Comparison of ENCODE assay signal across 11 mouse cellular contexts in genomic region chr2:27799018-27799417, GRCm38 (mm10).
DNase-seq lines count a peak whose midpoint lies in the region; ATAC-seq lines count a peak whose summit lies in the region.
"Had no signal": no experiment of that assay in that cellular context is flagged by ENCODE, and none has a peak within 500 bp of the region (broad histone marks: within the 10 kb centered on the region; RNA-seq: fewer than 3 reads in every experiment).

No protein-coding gene starts in this region.

- 0 out of 2 replicates have a peak overlapping the region, but pooled peaks have one; percentile 15 for H3K27ac ChIP-seq in neural tube, embryonic 15.5 days (replicated peaks)
- H3K27ac ChIP-seq in heart, embryonic 11.5 days (ENCODE audit: low read depth, low read length) = peak overlapping the region; percentile 68
- H3K27ac ChIP-seq in forebrain, embryonic 12.5 days = no peak overlapping the region
- H3K27ac ChIP-seq: macrophage had no signal

- 75% methylated on average over 4 of the region's 4 CpGs for WGBS in neural tube, embryonic 15.5 days
- WGBS in heart, embryonic 11.5 days (ENCODE audit: insufficient replicate concordance) = 12% methylated on average over 4 of the region's 4 CpGs
- 87% methylated on average over 4 of the region's 4 CpGs for WGBS in forebrain, embryonic 12.5 days

- H3K9me3 ChIP-seq in neural tube, embryonic 15.5 days (replicated peaks) = no peaks in the 10 kb centered on the region
- H3K9me3 ChIP-seq in heart, embryonic 11.5 days (replicated peaks; ENCODE audit: control insufficient read depth, low read length) = no peaks in the 10 kb centered on the region
- H3K9me3 ChIP-seq in forebrain, embryonic 12.5 days = no peaks in the 10 kb centered on the region

- DNase-seq in neural tube, embryonic 10.5 days (ENCODE audit: extremely low spot score, low spot score) = no peak
- peak; percentile 28 for DNase-seq in kidney, adult 9 months
- peak; percentile 47 for DNase-seq in yolk sac, embryonic 10.5 days (ENCODE audit: low spot score)
- DNase-seq in adrenal gland, postnatal 36 days = no peak
- DNase-seq: embryo, embryonic 11 days; right cerebral cortex, postnatal 4 days had no signal

- H3K4me1 ChIP-seq in neural tube, embryonic 15.5 days = no peaks in the 10 kb centered on the region
- H3K4me1 ChIP-seq in heart, embryonic 11.5 days (ENCODE audit: control insufficient read depth, insufficient read depth, low read length) = peaks cover 13% of the 10 kb centered on the region
- 0 out of 2 replicates have a peak, but pooled peaks cover 4% of the 10 kb centered on the region for H3K4me1 ChIP-seq in forebrain, embryonic 12.5 days

- ATAC-seq in neural tube, embryonic 15.5 days (ENCODE audit: low FRiP score) = no peak
- ATAC-seq in heart, embryonic 11.5 days (replicated peaks; ENCODE audit: insufficient number of reproducible peaks, low FRiP score, low TSS enrichment) = no peak
- ATAC-seq in forebrain, embryonic 12.5 days (ENCODE audit: low FRiP score) = no peak
- ATAC-seq in CD4-positive, CD25-positive, alpha-beta regulatory T cell, adult 4 months = no peak

- H3K9ac ChIP-seq in neural tube, embryonic 15.5 days (replicated peaks) = no peak overlapping the region
- H3K9ac ChIP-seq in heart, embryonic 11.5 days (ENCODE audit: low read depth, low read length) = no peak overlapping the region
- H3K9ac ChIP-seq in forebrain, embryonic 12.5 days = no peak overlapping the region

- H3K4me3 ChIP-seq in neural tube, embryonic 15.5 days (replicated peaks) = no peak overlapping the region
- no peak overlapping the region for H3K4me3 ChIP-seq in heart, embryonic 11.5 days (ENCODE audit: low read depth, low read length)
- no peak overlapping the region for H3K4me3 ChIP-seq in forebrain, embryonic 12.5 days (replicated peaks)

- no peak overlapping the region for H3K4me2 ChIP-seq in neural tube, embryonic 15.5 days
- H3K4me2 ChIP-seq in heart, embryonic 11.5 days = no peak overlapping the region
- H3K4me2 ChIP-seq in forebrain, embryonic 12.5 days = no peak overlapping the region

- H3K36me3 ChIP-seq in neural tube, embryonic 15.5 days = no peaks in the 10 kb centered on the region
- H3K36me3 ChIP-seq in heart, embryonic 11.5 days (ENCODE audit: control insufficient read depth, insufficient read depth, low read length) = no peaks in the 10 kb centered on the region
- no peaks in the 10 kb centered on the region for H3K36me3 ChIP-seq in forebrain, embryonic 12.5 days (replicated peaks)

- H3K27me3 ChIP-seq in neural tube, embryonic 15.5 days (replicated peaks) = no peaks in the 10 kb centered on the region
- no peaks in the 10 kb centered on the region for H3K27me3 ChIP-seq in heart, embryonic 11.5 days (ENCODE audit: control insufficient read depth, insufficient read depth, low read length)
- no peaks in the 10 kb centered on the region for H3K27me3 ChIP-seq in forebrain, embryonic 12.5 days

Comparison
In these comparisons a context has a peak if more than half of its experiments do, and no peak if none do; other contexts are left out.
1. DNase-seq: peak in kidney, adult 9 months (single experiment) and yolk sac, embryonic 10.5 days (single experiment); none in neural tube, embryonic 10.5 days (single experiment) and adrenal gland, postnatal 36 days (0 of 2).